Mouse (Mus musculus): ENCODE measurements at regions not wholly inside any gene's neighbourhood (a gene's known extent, or its start where the extent isn't known, plus 50 kb on each side); places are given as distances from the start of the nearest gene placed in this dataset.

DNA sequence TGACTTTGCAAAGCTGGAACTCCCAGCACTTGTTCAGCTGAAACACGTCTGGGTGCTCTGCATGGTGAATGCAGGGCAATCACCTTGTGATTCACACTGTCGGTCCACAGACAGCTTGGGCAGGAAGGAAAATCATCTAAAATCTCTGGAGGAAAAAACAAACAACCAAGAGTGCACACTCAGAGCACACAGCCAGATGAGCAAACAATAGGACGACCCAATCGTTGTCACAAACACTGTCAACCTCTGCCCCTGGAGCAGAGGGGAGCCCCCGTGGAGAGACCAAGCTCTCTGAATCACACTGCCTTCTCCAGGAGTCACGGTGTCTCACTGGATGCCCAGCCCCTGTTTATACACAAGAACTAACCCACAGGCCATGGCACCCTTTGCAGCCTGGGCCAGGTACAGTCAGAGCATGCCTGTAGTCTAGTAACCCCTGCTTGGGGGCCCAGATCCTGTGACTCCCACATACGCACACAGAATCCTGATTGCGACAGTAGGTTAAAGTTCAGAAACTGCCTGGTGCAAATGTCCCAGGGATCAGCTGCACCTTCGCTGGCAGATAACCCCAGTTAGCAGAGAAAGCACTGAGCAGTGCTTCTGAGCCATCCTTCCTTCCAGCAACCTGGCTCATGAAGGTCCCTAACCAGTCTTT, 63.0 kb upstream of the Rreb1 start:
- H3K4me2 ChIP-seq (ENCODE audit: insufficient read depth, low read depth, poor library complexity, severe bottlenecking): no peak overlapping the region
- no peak overlapping the region for H3K9ac ChIP-seq (ENCODE audit: insufficient read depth, low read depth)
- H3K27ac ChIP-seq (ENCODE audit: insufficient read depth, low read depth): no peak overlapping the region
- H3K4me3 ChIP-seq (replicated peaks in 1 of 3; ENCODE audit: low read depth in 2 of 3, low read length in 2 of 3, poor library complexity in 1 of 3): no peak overlapping the region
- H3K27me3 ChIP-seq (replicated peaks): no peaks in the 10 kb centered on the region
- H3K79me2 ChIP-seq (replicated peaks; ENCODE audit: control insufficient read depth, extremely low read depth, insufficient read depth, poor library complexity, severe bottlenecking): no peaks in the 10 kb centered on the region
- no peaks in the 10 kb centered on the region for H3K36me3 ChIP-seq (replicated peaks in 1 of 2; ENCODE audit: control insufficient read depth in 1 of 2, insufficient read depth in 1 of 2, low read length in 1 of 2)
- H3K4me1 ChIP-seq (ENCODE audit: control insufficient read depth in 1 of 2, insufficient read depth in 2 of 2): peaks cover 3 to 37% of the 10 kb centered on the region in 2 experiments; a peak in 3 of 4 replicates
- in situ Hi-C loops (cut with MboI; ENCODE audit: low pct_ligation_motif_present, low pct_unique_long_range_greater_than_20kb, low sequenced_read_pairs): no loop called here
- no peak for TF ChIP-seq MAZ (IDR thresholded peaks at IDR 0.05; ENCODE audit: low read depth, low read length)
- TF ChIP-seq SIN3A (IDR thresholded peaks at IDR 0.05; ENCODE audit: low read length): no peak
- no peak for TF ChIP-seq JUN (IDR thresholded peaks at IDR 0.05; ENCODE audit: insufficient read depth, low read depth, low read length)
- H3K9me3 ChIP-seq (replicated peaks; ENCODE audit: low read length): no peaks in the 10 kb centered on the region
- DNase-seq (ENCODE audit: extremely low read depth): no peak
- dilution Hi-C loops (cut with MboI; ENCODE audit: extremely low pct_ligation_motif_present, extremely low pct_unique_long_range_greater_than_20kb, low sequenced_read_pairs): no loop called here

DNA sequence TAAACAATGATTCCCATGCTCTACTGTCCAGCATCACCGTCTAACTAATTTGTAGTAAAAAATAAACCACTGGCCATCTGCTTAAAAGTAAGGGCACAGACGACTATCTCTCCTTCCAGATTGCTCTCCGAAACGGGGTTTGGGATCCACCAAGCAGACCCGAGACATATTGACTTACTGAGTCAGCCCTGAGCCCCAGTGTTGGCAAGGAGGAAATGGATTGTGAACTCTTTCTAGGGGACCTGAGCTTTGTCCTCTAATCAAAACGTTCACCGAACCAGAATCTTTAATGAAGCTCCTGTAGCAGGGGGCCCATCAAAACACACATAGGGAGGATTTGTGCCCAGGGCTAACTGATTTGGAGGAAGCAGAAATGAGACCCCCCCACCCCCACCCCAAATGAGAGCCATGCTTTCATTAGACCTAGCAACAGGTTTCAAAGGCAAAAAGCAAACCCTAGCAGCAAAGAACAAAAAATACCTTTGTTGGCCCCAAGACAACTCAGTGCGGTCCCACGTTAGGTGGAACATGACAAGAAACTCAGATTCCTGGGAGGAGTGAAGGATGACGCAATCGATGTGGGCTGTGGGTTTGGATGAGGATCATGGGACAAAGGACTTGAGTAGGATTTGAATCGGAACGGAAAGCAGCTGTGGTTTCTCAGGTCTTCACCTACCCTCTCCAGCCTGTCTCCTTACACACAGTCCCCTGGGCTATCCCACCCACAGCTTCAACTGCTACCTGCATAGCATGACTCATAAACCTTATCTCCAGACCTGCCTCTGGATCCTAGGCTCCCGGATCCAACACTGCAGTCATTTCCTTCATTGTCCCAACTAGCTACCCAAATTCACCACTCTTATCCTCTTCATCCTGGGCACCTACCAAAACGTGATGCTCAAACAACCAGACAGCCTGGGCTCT, 62.2 kb upstream of the Rreb1 start:
- in situ Hi-C loops (cut with MboI; ENCODE audit: low pct_ligation_motif_present, low pct_unique_long_range_greater_than_20kb, low sequenced_read_pairs): no loop called here
- no peak overlapping the region for H3K27ac ChIP-seq (ENCODE audit: insufficient read depth, low read depth)
- H3K4me3 ChIP-seq (replicated peaks in 1 of 3; ENCODE audit: low read depth in 2 of 3, low read length in 2 of 3, poor library complexity in 1 of 3): no peak overlapping the region
- TF ChIP-seq RAD21 (IDR thresholded peaks at IDR 0.05; ENCODE audit: low read depth, low read length) (no peak), HCFC1 (IDR thresholded peaks at IDR 0.05; ENCODE audit: low read depth, low read length) (no peak), USF1 (IDR thresholded peaks at IDR 0.05; ENCODE audit: low read depth, low read length) (no peak), ETS1 (conservative IDR thresholded peaks at IDR 0.05; ENCODE audit: low read depth, low read length) (no peak), USF2 (conservative IDR thresholded peaks at IDR 0.05; ENCODE audit: low read depth, low read length) (no peak), ZNF384 (IDR thresholded peaks at IDR 0.05; ENCODE audit: low read depth, low read length) (no peak), EP300 (IDR thresholded peaks at IDR 0.05; ENCODE audit: low read length) (no peak), RCOR1 (conservative IDR thresholded peaks at IDR 0.05; ENCODE audit: low read depth, low read length) (no peak), MAFK (IDR thresholded peaks at IDR 0.05; ENCODE audit: insufficient replicate concordance, low read length) (no peak), TCF12 (IDR thresholded peaks at IDR 0.05; ENCODE audit: low read depth, low read length) (no peak), TBP (conservative IDR thresholded peaks at IDR 0.05; ENCODE audit: low read depth, low read length) (no peak), MEF2A (IDR thresholded peaks at IDR 0.05; ENCODE audit: borderline replicate concordance, low read depth, low read length) (no peak), NRF1 (IDR thresholded peaks at IDR 0.05; ENCODE audit: low read depth, low read length) (no peak), POLR2AphosphoS2 (IDR thresholded peaks at IDR 0.05; ENCODE audit: low read depth, low read length) (no peak), NELFE (IDR thresholded peaks at IDR 0.05; ENCODE audit: low read depth, low read length) (no peak)
- H3K4me2 ChIP-seq (ENCODE audit: insufficient read depth, low read depth, poor library complexity, severe bottlenecking): no peak overlapping the region
- no peaks in the 10 kb centered on the region for H3K9me3 ChIP-seq (replicated peaks; ENCODE audit: low read length)
- H3K4me1 ChIP-seq (ENCODE audit: control insufficient read depth in 1 of 2, insufficient read depth in 2 of 2): peaks cover 3 to 28% of the 10 kb centered on the region in 2 experiments; a peak in 3 of 4 replicates
- dilution Hi-C loops (cut with MboI; ENCODE audit: extremely low pct_ligation_motif_present, extremely low pct_unique_long_range_greater_than_20kb, low sequenced_read_pairs): no loop called here
- H3K36me3 ChIP-seq (replicated peaks in 1 of 2; ENCODE audit: control insufficient read depth in 1 of 2, insufficient read depth in 1 of 2, low read length in 1 of 2): no peaks in the 10 kb centered on the region
- H3K9ac ChIP-seq (ENCODE audit: insufficient read depth, low read depth): no peak overlapping the region
- H3K27me3 ChIP-seq (replicated peaks): no peaks in the 10 kb centered on the region
- DNase-seq (ENCODE audit: extremely low read depth): no peak
- no peaks in the 10 kb centered on the region for H3K79me2 ChIP-seq (replicated peaks; ENCODE audit: control insufficient read depth, extremely low read depth, insufficient read depth, poor library complexity, severe bottlenecking)
